Mouse (Mus musculus): ENCODE measurements around the gene AL607142.1.
A peak's percentile ranks its signal among the peaks of the same experiment; 100 is the strongest.

AL607142.1 gene

DNA sequence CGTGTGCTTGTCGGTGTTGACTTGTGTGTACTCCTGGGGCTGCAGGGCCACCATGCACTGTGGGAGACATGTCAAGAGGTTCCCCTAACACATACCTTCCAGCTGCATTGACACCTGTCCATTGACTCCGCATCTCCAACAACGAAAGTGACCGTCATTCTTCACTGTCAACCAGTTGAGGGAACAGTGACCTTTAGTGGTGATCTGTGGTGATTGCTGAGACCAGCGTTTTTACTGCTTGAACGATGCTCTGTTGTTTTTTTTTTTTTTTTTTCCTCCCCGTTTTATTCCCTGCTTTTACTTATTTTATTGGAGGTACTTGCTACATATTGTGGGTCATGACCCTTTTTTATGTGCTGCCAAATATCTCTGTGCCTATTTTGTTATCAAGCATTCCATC, 7.3 kb upstream of the AL607142.1 start:
- DNase-seq, result no peak

DNA sequence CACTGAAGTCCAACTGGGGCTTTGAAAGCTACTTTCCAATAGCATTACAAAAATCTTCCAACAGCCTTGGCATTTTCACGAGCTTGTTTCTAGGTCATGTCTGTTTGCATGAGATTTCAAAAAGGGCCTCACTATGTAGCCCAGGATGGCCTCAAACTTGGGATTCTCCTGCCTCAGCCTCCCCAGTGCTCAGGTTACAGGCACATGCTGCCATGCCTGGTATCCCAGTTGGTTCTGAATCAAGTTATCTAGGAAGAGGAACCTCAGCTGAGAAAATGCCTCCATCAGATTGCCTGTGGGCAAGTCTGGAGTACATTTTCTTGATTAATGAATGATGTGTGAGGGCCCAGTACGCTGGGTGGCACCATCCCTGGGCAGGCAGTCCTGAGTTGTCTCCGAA, 6.6 kb upstream of the AL607142.1 start:
- DNase-seq, result no peak

DNA sequence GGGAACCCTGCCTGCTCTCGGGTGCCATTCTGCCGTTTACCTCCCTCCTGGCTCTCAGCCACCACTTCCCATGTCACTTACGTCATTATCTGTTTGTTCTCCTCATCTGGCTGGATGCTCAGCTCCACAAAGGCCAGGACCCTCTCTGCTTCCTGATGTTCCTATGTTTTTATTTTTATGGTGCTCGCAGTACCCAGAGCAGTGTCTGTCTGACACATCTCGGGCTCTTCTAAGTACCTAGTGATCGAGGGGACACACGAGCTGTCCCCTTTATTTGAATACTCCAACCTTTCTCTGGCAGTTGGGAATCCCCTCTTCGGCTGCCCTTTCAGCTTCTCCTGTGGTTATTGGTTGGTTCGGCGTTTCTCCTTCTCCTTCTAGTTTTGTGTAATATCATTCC, 6.0 kb upstream of the AL607142.1 start:
- no peak for DNase-seq

GRCm38 (mm10) chr4:120061727-120062126, 3.1 kb upstream of the AL607142.1 start:
- DNase-seq, result no peak

DNA sequence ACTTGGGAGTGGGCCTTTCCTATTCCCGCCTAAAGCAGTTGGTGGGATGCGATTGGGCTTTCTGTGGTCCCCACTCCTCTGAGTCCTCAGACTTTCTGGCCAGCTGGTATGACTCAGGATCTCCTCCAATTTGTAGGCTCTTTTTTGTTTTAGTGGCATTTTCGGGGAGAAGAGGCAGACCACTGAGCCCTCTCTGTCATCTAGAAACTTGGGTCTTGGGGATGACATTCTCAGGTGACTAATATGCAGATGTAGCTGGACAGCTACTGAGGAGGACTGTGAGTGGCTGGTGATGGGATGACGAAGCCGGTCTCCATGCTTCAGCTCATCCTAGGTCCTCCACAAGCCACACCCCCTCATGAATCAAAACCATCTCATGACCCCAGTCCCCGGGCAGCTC, 2.6 kb upstream of the AL607142.1 start:
- DNase-seq, result no peak

- DNase-seq, result no peak
These were observed 2.0 kb upstream of the AL607142.1 start for GRCm38 (mm10) chr4:120062754-120063153.

GRCm38 (mm10) chr4:120063353-120064124, 1.3 kb upstream of the AL607142.1 start:
- no peak for DNase-seq

- DNase-seq, result peak; percentile 28
These were observed 2.2 kb downstream of the AL607142.1 start for GRCm38 (mm10) chr4:120066841-120067591.

DNA sequence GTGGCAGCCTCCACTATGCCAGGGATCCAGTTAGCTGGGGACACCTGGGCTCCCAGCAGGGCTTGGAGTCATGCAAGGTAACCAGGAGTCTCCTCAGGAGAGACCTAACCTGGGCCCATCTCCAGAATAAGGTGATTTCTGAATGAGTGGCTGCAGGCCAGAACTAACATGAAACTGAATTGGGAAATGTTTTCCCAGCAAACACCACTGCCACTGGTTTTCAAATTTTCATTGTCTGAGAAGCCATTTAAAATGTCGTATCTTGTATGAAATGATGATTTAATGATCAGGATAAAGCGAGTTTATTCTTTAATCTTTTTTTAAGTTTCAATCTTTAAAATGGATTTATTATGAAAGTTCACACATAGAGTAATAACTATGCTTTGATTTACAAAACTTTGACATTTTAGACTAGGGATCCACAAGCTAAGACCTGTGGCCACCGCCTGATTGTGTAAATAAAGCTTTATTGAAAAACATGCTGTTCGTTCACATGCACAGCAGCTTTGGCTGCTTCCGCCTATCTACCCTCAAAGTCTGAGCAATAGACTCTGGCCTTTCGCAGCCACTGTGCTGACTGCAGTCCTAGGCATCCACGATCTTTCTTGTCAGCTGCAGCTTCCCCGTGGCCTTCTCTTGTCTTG, 2.9 kb downstream of the AL607142.1 start:
- no peak for DNase-seq

- DNase-seq, result no peak
These were observed 4.2 kb downstream of the AL607142.1 start for GRCm38 (mm10) chr4:120068883-120069581.

DNA sequence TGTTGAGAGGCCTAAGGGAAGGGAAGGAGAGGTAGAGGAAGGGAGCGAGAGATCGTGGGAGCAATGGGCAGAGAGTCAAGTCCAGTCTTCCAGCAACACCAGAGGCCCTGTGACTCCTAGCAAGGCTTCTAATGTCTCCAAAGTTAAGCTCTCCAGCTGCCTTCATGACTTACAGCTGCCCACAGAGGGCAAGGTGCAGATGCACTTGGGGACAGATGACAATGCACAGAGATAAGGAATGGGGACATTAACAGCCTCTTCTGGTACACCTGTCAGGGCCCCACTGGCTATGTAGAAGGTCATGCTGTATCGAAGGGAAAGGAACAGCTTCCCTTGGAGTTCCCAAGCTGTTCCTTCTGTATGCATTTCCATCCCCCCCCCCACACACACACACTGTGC, 4.8 kb downstream of the AL607142.1 start:
- DNase-seq, result no peak

- DNase-seq, result no peak
These were observed 6.6 kb downstream of the AL607142.1 start for GRCm38 (mm10) chr4:120071411-120071810.

DNA sequence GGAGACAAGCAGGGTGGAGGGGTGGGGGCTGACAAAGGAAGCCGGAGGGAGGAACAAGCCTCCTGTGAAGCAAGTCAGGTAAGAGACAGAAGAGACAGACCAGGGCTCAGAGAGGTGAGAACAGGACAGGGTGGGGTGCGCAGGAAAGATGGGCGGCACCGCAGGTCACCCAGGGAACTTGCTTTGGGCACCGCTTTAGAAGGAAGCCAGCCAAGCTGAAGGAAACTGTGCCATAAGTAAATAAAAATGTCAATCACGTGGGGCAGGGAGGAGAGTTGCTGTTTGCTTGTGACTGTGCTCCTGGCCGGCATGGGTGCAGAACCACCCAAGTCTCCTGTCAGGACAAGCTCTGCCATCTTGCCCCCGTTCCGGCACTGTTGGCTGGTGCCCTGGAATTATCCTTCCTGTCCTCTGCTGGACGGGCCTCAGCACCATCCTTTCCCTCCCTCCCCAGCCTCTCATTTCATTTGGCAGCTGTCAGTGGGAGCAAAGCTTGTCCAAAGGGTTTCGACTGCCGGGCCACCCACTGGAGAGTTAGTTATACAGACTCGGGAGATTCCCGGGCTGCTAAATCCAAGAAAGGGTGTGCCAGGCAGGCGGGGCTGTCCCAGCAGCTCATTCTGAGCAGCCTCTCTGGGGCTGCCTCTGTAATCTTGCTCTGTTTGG, 7.2 kb downstream of the AL607142.1 start:
- DNase-seq, result no peak

GRCm38 (mm10) chr4:120074061-120074460, 9.3 kb downstream of the AL607142.1 start:
- no peak for DNase-seq

DNA sequence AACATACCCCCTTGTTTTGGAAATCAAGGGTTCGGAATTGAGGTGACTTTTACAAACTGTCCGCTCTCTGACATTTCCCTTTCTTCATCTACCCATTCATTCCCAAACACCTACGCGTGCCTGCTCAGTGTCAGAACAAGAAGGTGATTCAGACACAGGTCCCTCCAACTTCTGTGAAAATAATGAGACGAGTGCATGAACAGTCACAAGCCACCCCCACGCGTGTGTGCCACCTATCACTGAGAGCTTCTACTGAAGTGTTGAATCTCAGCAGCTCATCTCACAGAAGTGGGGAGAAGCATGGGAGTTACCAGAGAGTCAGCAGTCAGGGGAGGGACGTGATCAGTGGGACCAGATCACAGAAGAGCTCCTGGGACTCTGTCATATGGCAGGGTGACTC, 12.5 kb downstream of the AL607142.1 start:
- DNase-seq, result no peak

GRCm38 (mm10) chr4:120082527-120082926, 17.7 kb downstream of the AL607142.1 start:
- no peak for DNase-seq

DNA sequence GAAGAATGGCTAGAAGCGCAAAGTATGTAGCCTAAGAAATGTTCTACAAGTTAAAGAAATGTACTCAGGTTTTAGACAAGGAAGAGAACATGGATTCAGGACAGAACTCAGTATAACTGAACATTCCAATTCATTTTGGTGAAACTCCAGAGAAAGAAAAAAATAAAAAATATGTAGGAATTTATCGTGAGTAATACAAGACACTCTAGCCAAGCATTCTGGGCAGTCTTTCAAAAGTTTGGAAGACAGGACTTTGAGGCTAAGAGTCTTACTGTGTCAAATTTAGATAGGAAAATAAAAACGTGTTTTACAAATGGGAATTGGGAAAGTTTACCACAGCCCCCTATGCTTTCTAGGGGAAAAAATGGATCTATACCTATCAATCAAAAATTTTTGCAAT, 18.9 kb downstream of the AL607142.1 start:
- no peak for DNase-seq

DNA sequence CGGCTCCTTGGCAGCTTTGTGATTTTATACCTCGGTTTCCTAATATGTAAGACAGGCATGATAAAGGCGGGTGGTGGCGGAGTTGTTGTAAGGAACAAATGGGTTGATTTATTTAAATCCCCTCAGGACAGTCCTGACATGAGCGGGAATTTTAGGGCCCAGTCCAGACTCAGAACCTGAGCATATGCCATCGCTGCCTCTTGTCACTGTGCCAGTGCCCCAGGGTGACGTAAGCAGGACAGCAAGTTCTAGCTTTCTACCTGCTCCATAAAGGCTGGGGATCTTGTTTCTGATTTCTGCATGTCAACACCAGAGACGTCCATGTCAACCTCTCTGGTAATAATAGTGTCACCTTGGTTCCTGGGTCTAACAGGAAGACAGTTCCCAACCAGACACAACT, 24.7 kb downstream of the AL607142.1 start:
- no peak for DNase-seq

DNA sequence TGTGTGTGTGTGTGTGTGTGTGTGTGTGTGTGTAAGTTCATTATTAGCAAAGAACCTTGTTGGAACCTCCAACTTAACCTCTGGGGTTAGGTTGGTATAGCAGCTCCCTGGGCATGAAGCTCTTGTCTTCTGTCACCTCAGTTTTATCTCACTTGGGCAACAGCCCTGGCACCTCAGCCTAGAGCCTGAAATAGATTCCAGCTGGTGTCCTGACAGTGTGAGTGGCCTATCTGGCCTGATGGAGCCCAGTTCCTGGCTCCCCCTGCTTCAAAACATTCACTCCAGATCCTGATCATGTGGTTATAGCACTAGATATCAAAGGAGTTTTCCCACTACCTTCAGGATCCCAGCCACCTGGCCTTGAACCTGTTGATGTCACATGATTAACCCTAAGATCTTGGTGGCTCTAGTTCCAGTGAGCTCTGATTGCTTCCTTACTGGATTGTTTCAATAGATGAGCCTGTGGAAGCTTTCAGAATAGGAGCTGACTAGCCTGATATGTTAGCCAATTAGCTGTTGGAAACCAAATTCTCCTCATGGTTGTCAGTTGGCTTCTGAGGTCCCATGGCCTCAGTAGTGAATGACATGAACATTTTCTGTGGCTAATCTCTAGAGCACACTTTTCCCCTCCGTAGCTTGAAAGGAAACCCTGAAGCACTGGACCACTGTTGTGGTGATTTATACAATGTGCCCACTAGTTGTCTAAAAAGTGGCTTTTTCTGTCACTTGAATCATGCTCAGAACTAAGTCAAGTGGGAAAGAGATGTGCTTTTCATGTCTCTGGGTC, 27.4 kb downstream of the AL607142.1 start:
- DNase-seq, result no peak

GRCm38 (mm10) chr4:120096935-120097334, 32.1 kb downstream of the AL607142.1 start:
- DNase-seq, result no peak

- DNase-seq, result no peak
These were observed 36.4 kb downstream of the AL607142.1 start for GRCm38 (mm10) chr4:120101186-120101585.

- DNase-seq, result peak; percentile 58
These were observed 39.8 kb downstream of the AL607142.1 start for GRCm38 (mm10) chr4:120104599-120104998.
